Mouse (Mus musculus) midbrain, embryonic 15.5 days (tissue): ENCODE measurements around the gene Ahcyl2. TPM values are rescaled to one million over a fixed set of nuclear protein-coding genes. Genes with fewer than 3 reads are reported as not detected.

Experiments used
- ATAC-seq: fragments of 200-750 bp; cut with Nextera tagmentation; replicated peaks from 2 replicates; pipeline ENCODE4 v1.8.0; 2017; ENCODE audit warnings: moderate TSS enrichment
- H3K27ac ChIP-seq: fragments of 300-500 bp; sonication (generic); 2 replicates; pipeline ENCODE4 v1.5.1; 2015; ENCODE audit warnings: mild to moderate bottlenecking, inconsistent platforms
- H3K27me3 ChIP-seq: fragments of 300-500 bp; sonication (generic); replicated peaks from 2 replicates; pipeline ENCODE4 v1.6.1; 2015; ENCODE audit warnings: inconsistent platforms
- H3K36me3 ChIP-seq: fragments of 300-500 bp; sonication (generic); replicated peaks from 2 replicates; pipeline ENCODE4 v1.6.1; 2015; ENCODE audit warnings: inconsistent platforms
- H3K4me1 ChIP-seq: fragments of 300-500 bp; sonication (generic); 2 replicates; pipeline ENCODE4 v1.6.1; 2015; ENCODE audit warnings: inconsistent platforms
- H3K4me2 ChIP-seq: fragments of 300-500 bp; sonication (generic); 2 replicates; pipeline ENCODE4 v1.6.1; 2015; ENCODE audit warnings: inconsistent platforms, mild to moderate bottlenecking, moderate library complexity
- H3K4me3 ChIP-seq: fragments of 300-500 bp; sonication (generic); 2 replicates; pipeline ENCODE4 v1.5.1; 2015; ENCODE audit warnings: mild to moderate bottlenecking, inconsistent platforms
- H3K9ac ChIP-seq: fragments of 300-500 bp; sonication (generic); 2 replicates; pipeline ENCODE4 v1.6.1; 2015; ENCODE audit warnings: mild to moderate bottlenecking, inconsistent platforms
- H3K9me3 ChIP-seq: fragments of 300-500 bp; sonication (generic); 2 replicates; pipeline ENCODE4 v1.6.1; 2016; ENCODE audit warnings: inconsistent platforms
- WGBS: fragments of 180-500 bp; shearing (Covaris S2); methylation state at CpG from one replicate; pipeline ENCODE4 v1.1.7; 2015; ENCODE audit warnings: mixed read lengths; 5-methylcytosine and 5-hydroxymethylcytosine counted together
- polyA plus RNA-seq: library from polyadenylated mRNA; unstranded; fragments of >200 nt; fragmentation: Nextera tagmentation; extraction: Ambion mirVana; gene quantifications from 2 replicates; pipeline ENCODE4 v1.2.1, GENCODE M21; 2015

Gene Ahcyl2
- polyA plus RNA-seq, 1 experiment from 2014 or later = 20.6 TPM

- H3K36me3 ChIP-seq = no peaks in the 10 kb centered on the region
- no peak for ATAC-seq
- H3K9me3 ChIP-seq = no peaks in the 10 kb centered on the region
These were observed 8.9 kb downstream of the Ahcyl2 start for GRCm38 (mm10) chr6:29776542-29777237.

DNA sequence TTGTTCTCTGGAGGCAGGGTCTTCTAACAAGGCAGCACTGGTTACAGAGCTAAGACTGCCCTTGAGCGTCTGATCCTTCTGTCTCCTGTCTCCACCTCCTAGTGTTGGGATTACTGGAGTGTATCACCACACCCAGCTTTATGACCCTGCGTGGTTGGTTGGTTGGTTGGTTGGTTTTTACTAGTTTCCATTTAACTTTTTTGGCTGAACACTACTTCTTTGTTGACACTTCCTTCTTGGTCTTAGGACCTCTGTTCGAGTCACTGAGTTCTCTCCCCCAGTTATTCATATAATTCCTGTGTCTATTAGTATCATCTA, 9.4 kb downstream of the Ahcyl2 start:
- ATAC-seq = no peak
- Histone ChIP-seq H3K9me3 (no peaks in the 10 kb centered on the region), H3K4me2 (no peak overlapping the region), H3K4me1 (no peaks in the 10 kb centered on the region), H3K27me3 (no peaks in the 10 kb centered on the region), H3K27ac (no peak overlapping the region), H3K9ac (no peak overlapping the region), H3K4me3 (no peak overlapping the region), H3K36me3 (no peaks in the 10 kb centered on the region)
- WGBS = 80% methylated on average over 3 of the region's 3 CpGs

More at GRCm38 (mm10) chr6:29776542-29777237, 8.9 kb downstream of the Ahcyl2 start:
- H3K9ac ChIP-seq = no peak overlapping the region
- no peak overlapping the region for H3K4me2 ChIP-seq
- no peaks in the 10 kb centered on the region for H3K4me1 ChIP-seq
- no peaks in the 10 kb centered on the region for H3K27me3 ChIP-seq
- 85% methylated on average over 4 of the region's 4 CpGs for WGBS
- no peak overlapping the region for H3K27ac ChIP-seq
- no peak overlapping the region for H3K4me3 ChIP-seq

- H3K9ac ChIP-seq = no peak overlapping the region
- H3K36me3 ChIP-seq = no peaks in the 10 kb centered on the region
- no peaks in the 10 kb centered on the region for H3K9me3 ChIP-seq
- no peak for ATAC-seq
- no peaks in the 10 kb centered on the region for H3K4me1 ChIP-seq
- no peak overlapping the region for H3K4me2 ChIP-seq
- no peak overlapping the region for H3K27ac ChIP-seq
- H3K4me3 ChIP-seq = no peak overlapping the region
- H3K27me3 ChIP-seq = no peaks in the 10 kb centered on the region
These were observed 12.3 kb downstream of the Ahcyl2 start for GRCm38 (mm10) chr6:29780082-29780481.

DNA sequence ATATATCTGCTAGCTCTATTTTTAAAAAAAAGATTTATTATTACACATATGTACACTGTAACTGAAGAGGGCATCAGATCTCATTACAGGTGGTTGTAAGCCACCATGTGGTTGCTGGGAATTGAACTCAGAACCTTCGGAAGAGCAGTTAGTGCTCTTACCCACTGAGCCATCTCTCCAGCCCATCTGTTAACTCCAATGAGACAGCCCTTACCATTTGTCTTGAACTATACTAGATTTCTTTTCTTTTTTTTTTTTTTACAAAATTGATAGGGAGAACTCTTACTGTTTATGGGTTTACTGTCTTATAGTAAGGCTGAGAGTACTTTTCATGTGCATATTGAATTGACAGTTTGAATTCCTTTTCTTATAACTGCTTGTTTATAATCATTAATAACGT, 12.8 kb downstream of the Ahcyl2 start:
- Histone ChIP-seq H3K4me2 (no peak overlapping the region), H3K4me3 (no peak overlapping the region), H3K9ac (no peak overlapping the region), H3K4me1 (no peaks in the 10 kb centered on the region), H3K9me3 (no peaks in the 10 kb centered on the region), H3K27me3 (no peaks in the 10 kb centered on the region), H3K27ac (no peak overlapping the region), H3K36me3 (no peaks in the 10 kb centered on the region)
- 98% methylated on average over 2 of the region's 2 CpGs for WGBS
- ATAC-seq = no peak

DNA sequence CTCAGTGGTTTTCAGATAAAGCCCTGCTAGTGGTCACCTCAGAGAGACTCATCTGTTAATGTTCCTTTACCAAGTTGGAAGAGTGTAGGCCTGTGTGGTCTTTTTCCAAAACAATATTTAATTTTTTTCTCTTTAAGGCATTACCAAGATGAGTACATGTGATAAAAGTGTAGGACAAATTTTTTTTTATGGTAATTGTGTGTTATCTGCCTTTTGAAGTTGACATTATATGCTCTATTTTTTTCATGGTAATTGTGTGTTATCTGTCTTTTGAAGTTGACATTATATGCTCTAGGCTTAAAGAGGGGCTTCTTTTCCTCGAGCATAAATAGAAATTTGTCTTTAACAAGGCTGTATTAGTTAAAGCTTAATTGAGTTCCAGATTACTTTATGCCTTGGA, 14.4 kb downstream of the Ahcyl2 start:
- Histone ChIP-seq H3K27me3 (no peaks in the 10 kb centered on the region), H3K9ac (no peak overlapping the region), H3K36me3 (no peaks in the 10 kb centered on the region), H3K4me1 (no peaks in the 10 kb centered on the region), H3K27ac (no peak overlapping the region), H3K9me3 (no peaks in the 10 kb centered on the region), H3K4me3 (no peak overlapping the region), H3K4me2 (no peak overlapping the region)
- no peak for ATAC-seq
- WGBS = 63% methylated on average over 1 of the region's 1 CpGs

DNA sequence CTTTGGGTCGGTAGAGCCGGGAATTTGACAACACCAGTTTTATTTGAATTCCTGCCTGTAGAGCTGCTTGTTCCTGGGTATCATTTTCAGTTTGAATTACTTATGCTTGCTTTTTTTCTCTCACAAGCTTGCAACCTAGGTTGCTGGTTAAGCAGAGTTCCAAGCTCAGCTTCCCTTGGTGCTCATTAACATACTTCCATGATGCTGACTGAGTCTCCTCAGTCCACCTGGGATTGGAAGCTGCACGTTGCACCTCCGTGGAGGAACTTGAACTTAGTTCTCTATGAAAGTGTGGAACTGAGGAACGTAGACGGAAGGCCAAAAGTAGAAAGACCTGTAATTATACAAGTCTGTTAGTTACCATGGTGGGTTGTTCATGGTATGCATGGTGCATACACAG, 16.1 kb downstream of the Ahcyl2 start:
- Histone ChIP-seq H3K36me3 (no peaks in the 10 kb centered on the region), H3K4me2 (no peak overlapping the region), H3K4me3 (no peak overlapping the region), H3K27ac (no peak overlapping the region), H3K27me3 (no peaks in the 10 kb centered on the region), H3K9me3 (no peaks in the 10 kb centered on the region), H3K4me1 (peaks cover 4% of the 10 kb centered on the region; the same call in 1 of the 2 replicates), H3K9ac (no peak overlapping the region)
- ATAC-seq = no peak
- WGBS = 91% methylated on average over 6 of the region's 6 CpGs

GRCm38 (mm10) chr6:29784413-29785021, 16.7 kb downstream of the Ahcyl2 start:
- Histone ChIP-seq H3K4me3 (no peak overlapping the region), H3K9me3 (no peaks in the 10 kb centered on the region), H3K36me3 (no peaks in the 10 kb centered on the region), H3K4me1 (peaks cover 6% of the 10 kb centered on the region; the same call in 1 of the 2 replicates), H3K27me3 (no peaks in the 10 kb centered on the region), H3K9ac (no peak overlapping the region), H3K27ac (no peak overlapping the region), H3K4me2 (no peak overlapping the region)
- 91% methylated on average over 3 of the region's 3 CpGs for WGBS
- no peak for ATAC-seq

- H3K9me3 ChIP-seq = no peaks in the 10 kb centered on the region
- H3K4me1 ChIP-seq = peaks cover 6% of the 10 kb centered on the region; the same call in 1 of the 2 replicates
- H3K36me3 ChIP-seq = no peaks in the 10 kb centered on the region
- no peak overlapping the region for H3K27ac ChIP-seq
- no peak for ATAC-seq
- H3K4me2 ChIP-seq = no peak overlapping the region
- no peak overlapping the region for H3K4me3 ChIP-seq
- H3K9ac ChIP-seq = no peak overlapping the region
- no peaks in the 10 kb centered on the region for H3K27me3 ChIP-seq
- WGBS = 87% methylated on average over 5 of the region's 5 CpGs
These were observed 17.9 kb downstream of the Ahcyl2 start for GRCm38 (mm10) chr6:29785759-29786158.

- Histone ChIP-seq H3K27ac (no peak overlapping the region), H3K27me3 (no peaks in the 10 kb centered on the region), H3K36me3 (no peaks in the 10 kb centered on the region), H3K9me3 (no peaks in the 10 kb centered on the region), H3K9ac (no peak overlapping the region), H3K4me2 (no peak overlapping the region), H3K4me3 (no peak overlapping the region), H3K4me1 (peaks cover 6% of the 10 kb centered on the region; the same call in 1 of the 2 replicates)
- ATAC-seq = no peak
- 12% methylated on average over 3 of the region's 3 CpGs for WGBS
These were observed 21.1 kb downstream of the Ahcyl2 start for GRCm38 (mm10) chr6:29788779-29789350.

DNA sequence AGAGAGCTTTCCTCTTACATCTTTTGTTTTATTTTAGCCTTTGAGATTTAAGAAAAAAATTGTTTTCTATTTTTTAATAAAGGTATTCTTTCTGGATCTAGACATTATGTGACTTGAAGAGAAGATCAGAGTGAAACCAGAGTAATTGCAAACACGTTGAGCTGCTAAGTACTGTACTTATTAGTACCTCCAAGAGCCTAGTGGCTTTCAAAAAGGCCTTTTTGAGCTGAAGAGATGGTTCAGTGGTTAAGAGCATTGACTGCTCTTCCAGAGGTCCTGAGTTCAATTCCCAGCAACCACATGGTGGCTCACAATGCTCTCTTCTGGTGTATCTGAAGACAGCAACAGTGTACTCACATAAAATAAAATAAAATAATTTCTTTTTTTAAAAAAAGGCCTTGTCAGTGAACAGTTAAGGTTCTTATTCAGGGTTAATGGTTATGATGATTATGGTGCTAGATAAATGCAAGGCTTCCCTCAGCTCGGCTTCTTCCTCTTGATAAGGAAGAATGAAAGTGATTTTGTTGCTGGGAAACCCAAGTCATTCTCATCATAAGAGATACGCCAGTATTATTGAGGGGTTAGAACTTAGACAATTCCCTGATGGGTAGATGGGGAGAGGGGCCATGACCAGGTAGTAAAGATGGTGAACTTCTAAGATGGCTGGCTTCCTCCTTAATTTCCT, 22.3 kb downstream of the Ahcyl2 start:
- no peak overlapping the region for H3K4me2 ChIP-seq
- 85% methylated on average over 3 of the region's 3 CpGs for WGBS
- H3K27ac ChIP-seq = no peak overlapping the region
- H3K4me1 ChIP-seq = peaks cover 6% of the 10 kb centered on the region; the same call in 1 of the 2 replicates
- H3K4me3 ChIP-seq = no peak overlapping the region
- H3K36me3 ChIP-seq = no peaks in the 10 kb centered on the region
- H3K9ac ChIP-seq = no peak overlapping the region
- no peaks in the 10 kb centered on the region for H3K9me3 ChIP-seq
- H3K27me3 ChIP-seq = no peaks in the 10 kb centered on the region
- no peak for ATAC-seq

DNA sequence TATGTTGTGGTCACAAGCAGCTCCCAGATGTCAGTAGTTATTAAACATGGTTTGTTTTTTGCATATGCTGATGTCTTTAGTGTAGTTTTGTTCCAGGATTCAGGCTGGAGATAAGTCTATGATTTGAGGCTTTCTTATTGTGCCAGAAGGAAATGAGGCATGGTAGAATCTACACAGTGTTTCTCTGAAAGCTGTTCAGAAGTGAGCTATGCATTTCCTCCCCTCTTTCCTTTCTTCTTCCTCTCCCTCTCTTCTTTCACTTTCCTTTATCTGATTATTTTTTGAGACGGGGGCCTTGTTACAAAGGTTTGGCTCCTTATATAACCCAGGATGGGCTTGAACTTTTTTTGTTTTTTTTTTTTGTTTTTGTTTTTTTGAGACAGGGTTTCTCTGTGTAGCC, 25.7 kb downstream of the Ahcyl2 start:
- no peaks in the 10 kb centered on the region for H3K36me3 ChIP-seq
- WGBS = 79% methylated on average over 1 of the region's 1 CpGs
- peaks cover 6% of the 10 kb centered on the region; the same call in 1 of the 2 replicates for H3K4me1 ChIP-seq
- no peak overlapping the region for H3K9ac ChIP-seq
- no peaks in the 10 kb centered on the region for H3K9me3 ChIP-seq
- no peak overlapping the region for H3K4me2 ChIP-seq
- H3K4me3 ChIP-seq = no peak overlapping the region
- H3K27me3 ChIP-seq = no peaks in the 10 kb centered on the region
- H3K27ac ChIP-seq = no peak overlapping the region
- ATAC-seq = no peak

- Histone ChIP-seq H3K27me3 (no peaks in the 10 kb centered on the region), H3K27ac (no peak overlapping the region), H3K9me3 (no peaks in the 10 kb centered on the region), H3K4me2 (no peak overlapping the region), H3K9ac (no peak overlapping the region), H3K36me3 (no peaks in the 10 kb centered on the region), H3K4me3 (no peak overlapping the region), H3K4me1 (no peaks in the 10 kb centered on the region)
- WGBS = 87% methylated on average over 6 of the region's 6 CpGs
- no peak for ATAC-seq
These were observed 26.8 kb downstream of the Ahcyl2 start for GRCm38 (mm10) chr6:29794582-29794981.
